Mouse (Mus musculus) limb, embryonic 13.5 days (tissue): ENCODE data around the gene Fbxl4. TPM values are rescaled to one million over a fixed set of nuclear protein-coding genes. Genes with fewer than 3 reads are reported as not detected.

Source experiments
- ATAC-seq: fragments of 200-750 bp; cut with Nextera tagmentation; 2 replicates; pipeline ENCODE4 v1.8.0; 2017; ENCODE audit warnings: low read depth, moderate number of reproducible peaks, moderate TSS enrichment; ENCODE audit not compliant: low FRiP score
- H3K27ac ChIP-seq: fragments of 300-500 bp; sonication (generic); 2 replicates; pipeline ENCODE4 v1.5.1; 2015; ENCODE audit warnings: inconsistent platforms, mild to moderate bottlenecking, moderate library complexity
- H3K27me3 ChIP-seq: fragments of 300-500 bp; sonication (generic); 2 replicates; pipeline ENCODE4 v1.6.1; 2015; ENCODE audit warnings: mild to moderate bottlenecking, inconsistent platforms
- H3K36me3 ChIP-seq: fragments of 300-500 bp; sonication (generic); 2 replicates; pipeline ENCODE4 v1.6.1; 2015; ENCODE audit warnings: inconsistent platforms, mild to moderate bottlenecking, moderate library complexity
- H3K4me1 ChIP-seq: fragments of 300-500 bp; sonication (generic); 2 replicates; pipeline ENCODE4 v1.6.1; 2015; ENCODE audit warnings: inconsistent platforms
- H3K4me2 ChIP-seq: fragments of 300-500 bp; sonication (generic); replicated peaks from 2 replicates; pipeline ENCODE4 v1.6.1; 2015; ENCODE audit warnings: inconsistent platforms, mild to moderate bottlenecking, moderate library complexity
- H3K4me3 ChIP-seq: fragments of 300-500 bp; sonication (generic); 2 replicates; pipeline ENCODE4 v1.5.1; 2015; ENCODE audit warnings: moderate library complexity, mild to moderate bottlenecking, inconsistent platforms
- H3K9ac ChIP-seq: fragments of 300-500 bp; sonication (generic); 2 replicates; pipeline ENCODE4 v1.6.1; 2015; ENCODE audit warnings: mild to moderate bottlenecking, inconsistent platforms
- H3K9me3 ChIP-seq: fragments of 300-500 bp; sonication (generic); 2 replicates; pipeline ENCODE4 v1.6.1; 2016; ENCODE audit warnings: inconsistent platforms
- WGBS: fragments of 180-500 bp; shearing (Covaris S2); methylation state at CpG from one replicate; pipeline ENCODE4 v1.1.7; 2015; 5-methylcytosine and 5-hydroxymethylcytosine counted together
- polyA plus RNA-seq: library from polyadenylated mRNA; unstranded; fragments of >200 nt; fragmentation: Nextera tagmentation; extraction: Ambion mirVana; gene quantifications from 2 replicates; pipeline ENCODE4 v1.2.1, GENCODE M21; 2015

Fbxl4 gene
- polyA plus RNA-seq, 1 experiment from 2014 or later, result 12.8 TPM

GRCm38 (mm10) chr4:22392777-22393473 lies 35.6 kb downstream of the Fbxl4 start:
- Histone ChIP-seq H3K36me3 (peaks cover 9% of the 10 kb centered on the region; the same call in 1 of the 2 replicates), H3K4me3 (no peak overlapping the region), H3K9ac (no peak overlapping the region), H3K4me1 (no peaks in the 10 kb centered on the region), H3K9me3 (no peaks in the 10 kb centered on the region), H3K4me2 (no peak overlapping the region), H3K27ac (no peak overlapping the region), H3K27me3 (no peaks in the 10 kb centered on the region)
- WGBS, result 83% methylated on average over 13 of the region's 13 CpGs
- no peak for ATAC-seq

GRCm38 (mm10) chr4:22395404-22395803 lies 38.1 kb downstream of the Fbxl4 start:
- H3K4me2 ChIP-seq, result no peak overlapping the region
- no peak overlapping the region for H3K9ac ChIP-seq
- no peak overlapping the region for H3K4me3 ChIP-seq
- WGBS, result 83% methylated on average over 2 of the region's 2 CpGs
- H3K36me3 ChIP-seq, result peaks cover 20% of the 10 kb centered on the region
- no peaks in the 10 kb centered on the region for H3K27me3 ChIP-seq
- H3K27ac ChIP-seq, result no peak overlapping the region
- H3K4me1 ChIP-seq, result no peaks in the 10 kb centered on the region
- ATAC-seq, result no peak
- 0 out of 2 replicates have a peak, but pooled peaks cover 4% of the 10 kb centered on the region for H3K9me3 ChIP-seq

GRCm38 (mm10) chr4:22396484-22397000 lies 39.2 kb downstream of the Fbxl4 start:
- no peaks in the 10 kb centered on the region for H3K27me3 ChIP-seq
- no peaks in the 10 kb centered on the region for H3K4me1 ChIP-seq
- H3K4me2 ChIP-seq, result no peak overlapping the region
- 0 out of 2 replicates have a peak, but pooled peaks cover 4% of the 10 kb centered on the region for H3K9me3 ChIP-seq
- H3K27ac ChIP-seq, result no peak overlapping the region
- peaks cover 30% of the 10 kb centered on the region for H3K36me3 ChIP-seq
- no peak for ATAC-seq
- no peak overlapping the region for H3K9ac ChIP-seq
- WGBS, result 97% methylated on average over 1 of the region's 1 CpGs
- H3K4me3 ChIP-seq, result no peak overlapping the region

GRCm38 (mm10) chr4:22397003-22397402 lies 39.7 kb downstream of the Fbxl4 start:
- peaks cover 34% of the 10 kb centered on the region for H3K36me3 ChIP-seq
- no peaks in the 10 kb centered on the region for H3K4me1 ChIP-seq
- no peak overlapping the region for H3K27ac ChIP-seq
- H3K27me3 ChIP-seq, result no peaks in the 10 kb centered on the region
- no peak overlapping the region for H3K4me2 ChIP-seq
- 96% methylated on average over 5 of the region's 5 CpGs for WGBS
- no peak overlapping the region for H3K9ac ChIP-seq
- ATAC-seq, result no peak
- 0 out of 2 replicates have a peak, but pooled peaks cover 4% of the 10 kb centered on the region for H3K9me3 ChIP-seq
- H3K4me3 ChIP-seq, result no peak overlapping the region

GRCm38 (mm10) chr4:22402032-22402431 lies 44.7 kb downstream of the Fbxl4 start:
- Histone ChIP-seq H3K4me2 (no peak overlapping the region), H3K9me3 (0 out of 2 replicates have a peak, but pooled peaks cover 4% of the 10 kb centered on the region), H3K9ac (no peak overlapping the region), H3K4me1 (no peaks in the 10 kb centered on the region), H3K4me3 (no peak overlapping the region), H3K27me3 (no peaks in the 10 kb centered on the region), H3K36me3 (peaks cover 43% of the 10 kb centered on the region), H3K27ac (no peak overlapping the region)
- ATAC-seq, result no peak
- WGBS, result 87% methylated on average over 3 of the region's 3 CpGs

- no peaks in the 10 kb centered on the region for H3K27me3 ChIP-seq
- H3K4me2 ChIP-seq, result no peak overlapping the region
- no peaks in the 10 kb centered on the region for H3K4me1 ChIP-seq
- no peak for ATAC-seq
- H3K36me3 ChIP-seq, result peaks cover 39% of the 10 kb centered on the region
- no peak overlapping the region for H3K9ac ChIP-seq
- no peak overlapping the region for H3K27ac ChIP-seq
- H3K4me3 ChIP-seq, result no peak overlapping the region
- 0 out of 2 replicates have a peak, but pooled peaks cover 4% of the 10 kb centered on the region for H3K9me3 ChIP-seq
- 89% methylated on average over 10 of the region's 10 CpGs for WGBS
Measured at GRCm38 (mm10) chr4:22402930-22403329, 45.6 kb downstream of the Fbxl4 start.

- Histone ChIP-seq H3K9me3 (no peaks in the 10 kb centered on the region), H3K4me1 (no peaks in the 10 kb centered on the region), H3K4me2 (no peak overlapping the region), H3K27me3 (no peaks in the 10 kb centered on the region), H3K9ac (no peak overlapping the region), H3K4me3 (no peak overlapping the region), H3K36me3 (peaks cover 11% of the 10 kb centered on the region; the same call in 1 of the 2 replicates), H3K27ac (no peak overlapping the region)
- ATAC-seq, result no peak
- 74% methylated on average over 2 of the region's 2 CpGs for WGBS
Measured at GRCm38 (mm10) chr4:22420627-22421026, 63.3 kb downstream of the Fbxl4 start.

- no peak overlapping the region for H3K9ac ChIP-seq
- H3K36me3 ChIP-seq, result peaks cover 14% of the 10 kb centered on the region; the same call in 1 of the 2 replicates
- ATAC-seq, result no peak
- no peaks in the 10 kb centered on the region for H3K27me3 ChIP-seq
- H3K4me1 ChIP-seq, result no peaks in the 10 kb centered on the region
- H3K4me2 ChIP-seq, result no peak overlapping the region
- 72% methylated on average over 4 of the region's 4 CpGs for WGBS
- H3K9me3 ChIP-seq, result no peaks in the 10 kb centered on the region
- no peak overlapping the region for H3K4me3 ChIP-seq
- no peak overlapping the region for H3K27ac ChIP-seq
Measured at GRCm38 (mm10) chr4:22422400-22422799, 65.1 kb downstream of the Fbxl4 start.

GRCm38 (mm10) chr4:22428150-22428549 lies 70.8 kb downstream of the Fbxl4 start:
- H3K4me3 ChIP-seq, result no peak overlapping the region
- no peaks in the 10 kb centered on the region for H3K27me3 ChIP-seq
- WGBS, result 89% methylated on average over 3 of the region's 3 CpGs

GRCm38 (mm10) chr4:22469575-22469974 lies 112.2 kb downstream of the Fbxl4 start:
- H3K9me3 ChIP-seq, result no peaks in the 10 kb centered on the region
- H3K27ac ChIP-seq, result no peak overlapping the region
- no peak for ATAC-seq
- H3K9ac ChIP-seq, result no peak overlapping the region
- peaks cover 4% of the 10 kb centered on the region; the same call in 1 of the 2 replicates for H3K27me3 ChIP-seq
- H3K4me1 ChIP-seq, result no peaks in the 10 kb centered on the region
- no peak overlapping the region for H3K4me2 ChIP-seq
- no peaks in the 10 kb centered on the region for H3K36me3 ChIP-seq
- no peak overlapping the region for H3K4me3 ChIP-seq
- WGBS, result 79% methylated on average over 1 of the region's 1 CpGs

More at GRCm38 (mm10) chr4:22428150-22428549, 70.8 kb downstream of the Fbxl4 start:
- no peaks in the 10 kb centered on the region for H3K9me3 ChIP-seq
- no peaks in the 10 kb centered on the region for H3K4me1 ChIP-seq
- no peak overlapping the region for H3K9ac ChIP-seq
- H3K4me2 ChIP-seq, result no peak overlapping the region
- no peak for ATAC-seq
- H3K27ac ChIP-seq, result no peak overlapping the region
- peaks cover 10% of the 10 kb centered on the region; the same call in 1 of the 2 replicates for H3K36me3 ChIP-seq

- ATAC-seq, result peak; percentile 76
- no peaks in the 10 kb centered on the region for H3K36me3 ChIP-seq
- no peaks in the 10 kb centered on the region for H3K9me3 ChIP-seq
- H3K27me3 ChIP-seq, result peaks cover 72% of the 10 kb centered on the region
- peaks cover 21% of the 10 kb centered on the region; the same call in 1 of the 2 replicates for H3K4me1 ChIP-seq
- peak overlapping the region; percentile 46 for H3K4me3 ChIP-seq
- peak overlapping the region; percentile 74 for H3K4me2 ChIP-seq
- no peak overlapping the region for H3K27ac ChIP-seq
- WGBS, result under 1% methylated on average over 23 of the region's 23 CpGs
- peak overlapping the region; percentile 48 for H3K9ac ChIP-seq
Measured at GRCm38 (mm10) chr4:22476967-22477710, 119.8 kb downstream of the Fbxl4 start.

GRCm38 (mm10) chr4:22477711-22478230 lies 120.4 kb downstream of the Fbxl4 start:
- WGBS, result under 1% methylated on average over 24 of the region's 28 CpGs
- peak overlapping the region; percentile 74 for H3K4me2 ChIP-seq
- H3K9ac ChIP-seq, result peak overlapping the region; percentile 48
- no peaks in the 10 kb centered on the region for H3K36me3 ChIP-seq
- no peak overlapping the region for H3K27ac ChIP-seq
- ATAC-seq, result no peak
- no peaks in the 10 kb centered on the region for H3K9me3 ChIP-seq
- peak overlapping the region; percentile 46 for H3K4me3 ChIP-seq
- H3K27me3 ChIP-seq, result peaks cover 78% of the 10 kb centered on the region
- peaks cover 21% of the 10 kb centered on the region; the same call in 1 of the 2 replicates for H3K4me1 ChIP-seq
